Mouse (Mus musculus) G1E (cell line): Measurements from ENCODE around the gene Zfp617.
"Not testable (repeated sequence)": the region's sequence is repeated elsewhere in the genome, so short reads cannot be mapped to it uniquely, and the experiment has no call there.

Source experiments
- CTCF ChIP-seq: IDR thresholded peaks from 2 replicates; pipeline ENCODE4 v1.5.1; 2012; ENCODE audit warnings: low read depth, low read length, inconsistent platforms, mixed read lengths
- GATA1 ChIP-seq: IDR thresholded peaks from 2 replicates; pipeline ENCODE4 v1.6.1; 2012; ENCODE audit warnings: borderline replicate concordance, low read length, inconsistent platforms, mixed read lengths
- POLR2AphosphoS5 ChIP-seq: IDR thresholded peaks from 2 replicates; pipeline ENCODE4 v1.6.1; 2012; ENCODE audit warnings: low read depth, low read length, inconsistent platforms; ENCODE audit not compliant: insufficient replicate concordance
- TAL1 ChIP-seq: conservative IDR thresholded peaks from 2 replicates; pipeline ENCODE4 v1.6.1; 2012; ENCODE audit warnings: low read depth, low read length, inconsistent platforms, mixed read lengths

GRCm38 (mm10) chr8:71903084-71903483 is 5.4 kb upstream of the Zfp617 start:
- not testable (repeated sequence) for TF ChIP-seq CTCF, TAL1, GATA1, POLR2AphosphoS5
